Mouse (Mus musculus) adrenal gland, adult 18-20 months (tissue): ENCODE measurements around the gene Olfr292. TPM values are rescaled to one million over a fixed set of nuclear protein-coding genes. Genes with fewer than 3 reads are reported as not detected.

Source experiments
- DNase-seq, 2 experiments: peaks; one replicate each; pipeline ENCODE4 v3.0.0; 2021 to 2022; ENCODE audit warnings: low spot score in 2 of 2
- long read RNA-seq, 2 experiments: library from polyadenylated mRNA; stranded (forward); transcript quantifications; one replicate each; pipeline ENCODE4 v2.0.0; 2021
- total RNA-seq, 2 experiments: library from RNA; stranded (reverse); gene quantifications; 1 replicate in 1 of 2; 2 replicates in 1 of 2; pipeline ENCODE4 v1.2.3; 2021

Olfr292 gene
- not detected for total RNA-seq
- long read RNA-seq, experiment 1 = 0 reads
- long read RNA-seq, experiment 2 = 0 reads

- DNase-seq = no peak
These were observed at the start of gene Olfr292 for GRCm38 (mm10) chr7:86688030-86688429. Olfr292 (plus strand) TSS chr7:86688330.

GRCm38 (mm10) chr7:86648761-86649160, 39.4 kb upstream of the Olfr292 start, which contains the start of gene Olfr293:
Olfr293 (plus strand) TSS chr7:86649061.
- DNase-seq = no peak

DNA sequence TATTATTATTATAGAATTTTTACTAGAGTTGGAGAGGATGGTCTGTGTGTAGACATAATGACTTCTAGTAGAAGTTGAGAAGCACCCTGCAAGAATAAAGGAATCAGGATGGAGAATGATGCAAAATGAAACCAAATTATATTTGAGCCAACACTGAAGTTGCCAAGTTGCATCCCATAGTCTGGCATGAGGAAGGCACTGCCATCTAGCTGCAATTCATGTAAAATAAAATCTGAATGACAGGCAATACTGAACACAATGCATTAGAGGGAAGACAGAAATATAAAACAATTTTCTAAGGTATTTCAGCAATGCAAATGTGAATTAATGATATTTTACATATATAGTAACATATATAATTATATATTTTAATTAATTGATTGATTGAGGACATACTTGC, 36.9 kb downstream of the Olfr292 start:
- no peak for DNase-seq

Other genes starting within 250 kb of the Olfr292 start
- gene Olfr299, start 228.4 kb upstream of the Olfr292 start, total RNA-seq = not detected
- not detected for gene Olfr298, start 195.8 kb upstream of the Olfr292 start, total RNA-seq
- not detected for gene Olfr297, start 168.4 kb upstream of the Olfr292 start, total RNA-seq
- not detected for gene Olfr295, start 104.5 kb upstream of the Olfr292 start, total RNA-seq
- not detected for gene Olfr294, start 71.7 kb upstream of the Olfr292 start, total RNA-seq
- not detected for gene Olfr293, start 39.3 kb upstream of the Olfr292 start, total RNA-seq
- 1 to 10 TPM; 1.2 to 1.8 TPM for gene Folh1, start 87.6 kb downstream of the Olfr292 start, total RNA-seq
- not detected for gene Vmn2r77, start 106.7 kb downstream of the Olfr292 start, total RNA-seq
- not detected for gene Vmn2r78, start 226.8 kb downstream of the Olfr292 start, total RNA-seq